Mouse (Mus musculus) splenic B cell, adult 2 months (primary cell): ENCODE measurements at regions not wholly inside any gene's neighbourhood (a gene's known extent, or its start where the extent isn't known, plus 50 kb on each side); places are given as distances from the start of the nearest gene placed in this dataset.

Experiments
- DNase-seq: peaks from one replicate; pipeline ENCODE4 v3.0.0-alpha.2; 2011; ENCODE audit warnings: low read depth, low spot score
- H3K27me3 ChIP-seq: 2 replicates; pipeline ENCODE4 v1.6.1; 2012; ENCODE audit warnings: mild to moderate bottlenecking, low read length, moderate library complexity, mixed read lengths; ENCODE audit not compliant: control insufficient read depth, poor library complexity, insufficient read depth, severe bottlenecking
- H3K36me3 ChIP-seq: 2 replicates; pipeline ENCODE4 v1.6.1; 2012; ENCODE audit warnings: mild to moderate bottlenecking, low read length, moderate library complexity, mixed read lengths; ENCODE audit not compliant: control insufficient read depth, poor library complexity, insufficient read depth, severe bottlenecking

GRCm38 (mm10) chr11:63396386-63396785 lies 267.6 kb downstream of the Pmp22 start:
- DNase-seq: no peak
- no peaks in the 10 kb centered on the region for H3K27me3 ChIP-seq
- no peaks in the 10 kb centered on the region for H3K36me3 ChIP-seq

- no peaks in the 10 kb centered on the region for H3K27me3 ChIP-seq
- DNase-seq: no peak
Measured at GRCm38 (mm10) chr11:63402741-63403140, 274.0 kb downstream of the Pmp22 start.

GRCm38 (mm10) chr11:63404719-63405118 lies 275.9 kb downstream of the Pmp22 start:
- peak; percentile 2 for DNase-seq
- Histone ChIP-seq H3K36me3 (no peaks in the 10 kb centered on the region), H3K27me3 (no peaks in the 10 kb centered on the region)

More at GRCm38 (mm10) chr11:63402741-63403140, 274.0 kb downstream of the Pmp22 start:
- H3K36me3 ChIP-seq: no peaks in the 10 kb centered on the region

DNA sequence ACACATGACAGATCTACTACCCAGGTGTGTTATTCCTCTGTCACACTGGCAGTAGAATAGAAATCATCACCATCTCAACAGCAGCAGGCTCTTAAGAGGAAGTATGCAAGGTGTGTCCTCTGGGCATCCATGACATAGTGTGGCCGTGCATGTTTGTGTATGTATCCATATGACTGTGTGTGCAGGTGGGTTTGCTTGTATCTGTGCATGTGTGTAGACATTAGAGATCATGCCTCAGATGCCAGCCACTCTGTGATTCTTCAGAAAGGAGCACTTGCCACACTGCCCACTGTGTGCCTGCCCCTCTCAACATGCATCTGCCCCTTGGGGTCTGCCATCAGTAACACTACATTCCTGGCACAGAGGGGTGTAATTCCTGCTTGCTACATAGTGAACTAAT lies 280.6 kb downstream of the Pmp22 start:
- DNase-seq: no peak
- Histone ChIP-seq H3K27me3 (no peaks in the 10 kb centered on the region), H3K36me3 (no peaks in the 10 kb centered on the region)

DNA sequence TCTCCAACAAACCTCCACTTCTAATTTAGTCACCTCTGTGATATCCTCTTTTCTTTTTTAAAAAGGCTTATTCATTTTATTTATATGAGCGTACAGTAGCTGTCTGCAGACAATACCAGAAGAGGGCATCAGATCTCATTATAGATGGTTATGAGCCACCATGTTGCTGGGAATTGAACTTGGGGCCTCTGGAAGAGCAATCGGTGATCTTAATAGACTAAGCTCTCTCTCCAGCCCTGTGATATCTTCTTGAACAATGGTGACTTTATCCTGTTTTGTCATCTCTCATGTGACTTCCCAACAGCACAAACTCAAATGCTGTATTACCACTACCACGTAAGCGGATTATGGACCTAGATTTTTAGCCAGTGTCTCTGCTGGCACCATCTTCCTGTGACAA lies 282.1 kb downstream of the Pmp22 start:
- Histone ChIP-seq H3K27me3 (no peaks in the 10 kb centered on the region), H3K36me3 (no peaks in the 10 kb centered on the region)
- no peak for DNase-seq

DNA sequence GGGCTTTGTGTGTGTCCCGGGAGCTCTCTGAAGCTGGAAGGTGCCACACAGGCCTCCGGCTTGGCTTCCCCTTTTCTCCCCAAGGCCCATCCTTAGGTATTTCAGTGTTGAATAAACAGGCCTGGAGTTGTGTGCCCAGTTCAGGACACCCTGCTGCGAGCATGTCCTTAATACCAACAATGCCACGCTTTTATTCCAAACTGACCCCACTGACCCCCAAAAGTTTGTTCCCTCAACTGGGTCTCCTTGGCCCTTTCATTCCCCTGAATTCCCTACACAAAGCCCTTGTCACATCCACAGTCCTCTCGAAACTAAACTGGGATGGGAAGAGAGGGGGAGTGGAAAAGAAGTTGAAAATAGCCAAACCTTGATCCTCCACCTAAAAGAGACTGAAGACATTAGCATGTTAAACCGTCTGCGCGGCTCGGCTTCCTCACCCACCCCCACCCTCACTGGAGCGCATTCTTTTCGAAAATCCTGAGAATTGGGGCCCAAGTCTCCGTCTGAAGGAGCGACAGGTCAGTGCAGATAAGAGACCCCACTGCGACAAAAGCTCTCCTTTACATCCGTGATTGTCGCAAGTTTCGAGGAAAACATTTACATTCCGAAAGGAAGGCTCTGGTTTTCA lies 283.7 kb downstream of the Pmp22 start:
- DNase-seq: no peak
- Histone ChIP-seq H3K27me3 (no peaks in the 10 kb centered on the region), H3K36me3 (no peaks in the 10 kb centered on the region)

GRCm38 (mm10) chr11:63413106-63413505 lies 284.3 kb downstream of the Pmp22 start:
- H3K36me3 ChIP-seq: no peaks in the 10 kb centered on the region
- DNase-seq: no peak
- H3K27me3 ChIP-seq: no peaks in the 10 kb centered on the region

DNA sequence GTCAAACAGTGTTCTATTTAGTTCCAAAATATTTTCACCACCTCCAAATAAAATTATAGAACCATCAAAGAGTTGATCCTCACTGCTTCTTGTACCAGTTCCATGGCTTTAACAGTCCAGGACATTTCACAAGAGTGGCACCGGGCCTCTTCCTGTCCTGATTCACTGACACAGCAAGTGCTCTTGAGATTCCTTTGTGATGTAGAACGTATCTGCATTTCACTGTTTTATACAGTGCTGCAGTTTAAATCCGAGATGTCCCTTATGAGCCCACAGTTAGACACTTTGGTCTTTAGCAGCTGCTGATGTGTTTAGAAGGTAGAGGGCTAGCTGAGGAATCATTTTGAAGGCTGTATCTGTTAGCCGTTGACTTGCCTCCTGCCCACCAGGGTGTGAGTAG lies 284.8 kb downstream of the Pmp22 start:
- no peak for DNase-seq
- Histone ChIP-seq H3K36me3 (no peaks in the 10 kb centered on the region), H3K27me3 (no peaks in the 10 kb centered on the region)

DNA sequence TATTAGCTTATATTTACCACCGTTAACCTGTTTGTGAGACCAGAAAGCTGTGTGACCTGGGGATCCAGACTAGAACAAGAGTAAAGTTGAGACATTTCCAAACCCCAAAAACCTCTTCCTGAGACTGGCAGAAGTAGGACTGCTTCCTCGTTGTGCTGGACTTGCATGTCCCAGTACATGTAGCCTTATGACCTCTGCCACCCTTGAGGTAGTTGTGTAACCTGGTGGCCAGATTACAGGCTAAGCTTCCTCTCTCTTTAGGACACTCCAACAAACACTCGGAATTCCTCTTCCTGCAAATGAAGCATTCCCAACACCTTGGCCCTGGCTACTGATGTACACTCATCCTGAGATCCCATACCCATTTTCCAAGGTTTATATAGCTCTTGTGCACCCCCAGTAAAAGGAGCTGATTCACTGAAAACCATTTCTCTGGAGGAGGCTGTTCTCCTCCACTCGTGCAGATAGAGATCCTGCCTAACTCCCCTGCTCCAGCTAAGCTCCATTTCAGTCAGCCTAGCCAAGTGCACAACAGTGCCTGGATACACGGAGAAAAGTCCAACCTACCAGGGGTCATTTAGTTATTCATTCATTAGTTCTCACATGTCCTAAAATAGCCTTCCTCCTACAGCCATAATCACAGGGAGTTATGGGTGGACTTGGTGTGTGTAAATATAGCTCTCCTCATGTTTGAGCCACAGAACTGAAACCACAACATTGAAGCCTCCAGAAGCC lies 289.4 kb downstream of the Pmp22 start:
- no peak for DNase-seq

GRCm38 (mm10) chr11:63420341-63420740 lies 291.6 kb downstream of the Pmp22 start:
- no peak for DNase-seq
- H3K27me3 ChIP-seq: no peaks in the 10 kb centered on the region
- no peaks in the 10 kb centered on the region for H3K36me3 ChIP-seq

More for the DNA sequence above, 289.4 kb downstream of the Pmp22 start:
- Histone ChIP-seq H3K36me3 (no peaks in the 10 kb centered on the region), H3K27me3 (no peaks in the 10 kb centered on the region)

GRCm38 (mm10) chr11:63422069-63422468 lies 293.3 kb downstream of the Pmp22 start:
- no peaks in the 10 kb centered on the region; the same call in 1 of the 2 replicates for H3K27me3 ChIP-seq
- DNase-seq: no peak
- H3K36me3 ChIP-seq: no peaks in the 10 kb centered on the region

GRCm38 (mm10) chr11:63424319-63424718 lies 295.5 kb downstream of the Pmp22 start:
- DNase-seq: no peak
- H3K36me3 ChIP-seq: no peaks in the 10 kb centered on the region
- H3K27me3 ChIP-seq: no peaks in the 10 kb centered on the region; the same call in 1 of the 2 replicates

GRCm38 (mm10) chr11:63425741-63426140 lies 297.0 kb downstream of the Pmp22 start:
- DNase-seq: no peak
- no peaks in the 10 kb centered on the region for H3K36me3 ChIP-seq
- no peaks in the 10 kb centered on the region; the same call in 1 of the 2 replicates for H3K27me3 ChIP-seq

GRCm38 (mm10) chr11:63453786-63454185 lies 325.0 kb downstream of the Pmp22 start:
- DNase-seq: no peak
- no peaks in the 10 kb centered on the region for H3K36me3 ChIP-seq
- H3K27me3 ChIP-seq: no peaks in the 10 kb centered on the region

DNA sequence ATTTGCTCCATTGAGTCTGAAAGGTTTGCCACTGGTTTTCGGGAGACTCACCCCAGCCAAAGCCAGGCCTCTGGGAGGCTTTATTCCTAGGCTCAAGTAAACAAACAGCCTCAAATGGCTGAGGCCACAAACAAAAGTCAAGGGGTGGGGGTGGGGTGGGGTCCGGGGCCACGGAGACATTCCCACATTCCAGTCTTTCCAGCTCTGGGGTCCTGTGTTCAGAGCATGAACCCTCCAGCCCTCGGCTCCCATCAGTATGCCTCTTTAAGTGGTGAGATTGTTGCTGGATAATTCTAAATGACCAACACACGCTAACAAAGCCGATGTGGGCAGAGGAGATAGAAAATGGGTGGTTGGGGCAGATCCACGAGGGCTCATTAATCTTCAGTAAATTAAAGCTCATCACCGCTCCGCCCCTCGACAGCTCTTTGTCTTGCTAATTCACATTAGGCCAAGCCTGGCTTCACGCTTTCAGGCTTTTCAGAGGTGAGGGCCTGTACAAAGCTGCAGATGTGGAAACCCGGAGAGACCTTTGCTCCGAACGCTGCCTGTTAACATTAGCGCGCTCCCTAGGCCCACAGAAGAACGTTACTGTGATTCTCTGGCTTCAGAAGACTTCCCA lies 326.2 kb downstream of the Pmp22 start:
- Histone ChIP-seq H3K27me3 (no peaks in the 10 kb centered on the region), H3K36me3 (no peaks in the 10 kb centered on the region)
- no peak for DNase-seq
